Mouse (Mus musculus) testis, adult 2 months (tissue): Measurements from ENCODE around the gene Flt4.

ENCODE experiments used
- CTCF ChIP-seq: fragments of 200-500 bp; IDR thresholded peaks from 2 replicates; pipeline ENCODE4 v1.5.1; 2012; ENCODE audit warnings: low read depth, mild to moderate bottlenecking, inconsistent platforms, low read length, moderate library complexity; ENCODE audit not compliant: control insufficient read depth, insufficient read depth, insufficient replicate concordance
- POLR2A ChIP-seq: fragments of 200-500 bp; IDR thresholded peaks from 2 replicates; pipeline ENCODE4 v1.6.1; 2012; ENCODE audit warnings: low read depth, mild to moderate bottlenecking, inconsistent platforms, low read length, moderate library complexity; ENCODE audit not compliant: control insufficient read depth

GRCm38 (mm10) chr11:49650113-49650993, 41.3 kb downstream of the Flt4 start:
- TF ChIP-seq POLR2A (no peak), CTCF (peak; percentile 27; the same call in 1 of the 2 replicates)
